Comparison of ENCODE assay signal across 23 mouse cellular contexts in genomic region chr13:45891073-45891472, GRCm38 (mm10).
DNase-seq lines count a peak whose midpoint lies in the region; ATAC-seq and TF ChIP-seq lines count a peak whose summit lies in the region.
"Had no signal": no experiment of that assay in that cellular context is flagged by ENCODE, and none has a peak within 500 bp of the region (broad histone marks: within the 10 kb centered on the region; RNA-seq: fewer than 3 reads in every experiment).

No protein-coding gene starts in this region.

- peak overlapping the region; percentile 40 for H3K27ac ChIP-seq in CH12.LX (ENCODE audit: insufficient read depth, low read depth)

- H3K9me3 ChIP-seq in CH12.LX (replicated peaks; ENCODE audit: low read length) = no peaks in the 10 kb centered on the region
- H3K9me3 ChIP-seq: G1E had no signal

- intact Hi-C loops in heart, postnatal 36 days (cut with DNase I) = loop anchor here (10.0 kb wide), 1 partner anchor 274 kb away; no protein-coding TSS in a partner anchor

- H3K4me2 ChIP-seq in CH12.LX (ENCODE audit: insufficient read depth, low read depth, poor library complexity, severe bottlenecking) = peak overlapping the region; percentile 7

- TF ChIP-seq EP300 in CH12.LX (IDR thresholded peaks at IDR 0.05; ENCODE audit: low read length) = peak; percentile 67

- no peak for TF ChIP-seq POLR2A in CH12.LX (IDR thresholded peaks at IDR 0.05; ENCODE audit: low read depth, low read length)

- H3K9ac ChIP-seq in CH12.LX (ENCODE audit: insufficient read depth, low read depth) = no peak overlapping the region

- in situ Hi-C loops in CH12.LX (cut with MboI; ENCODE audit: low pct_ligation_motif_present, low pct_unique_long_range_greater_than_20kb, low sequenced_read_pairs) = no loop called here

- peaks cover 31% of the 10 kb centered on the region for H3K79me2 ChIP-seq in CH12.LX (replicated peaks; ENCODE audit: control insufficient read depth, extremely low read depth, insufficient read depth, poor library complexity, severe bottlenecking)

- dilution Hi-C loops in CH12.LX (cut with MboI; ENCODE audit: extremely low pct_ligation_motif_present, extremely low pct_unique_long_range_greater_than_20kb, low sequenced_read_pairs) = no loop called here

- no peak overlapping the region for H3K4me3 ChIP-seq in CH12.LX (replicated peaks in 1 of 3; ENCODE audit: low read depth in 2 of 3, low read length in 2 of 3, poor library complexity in 1 of 3)

- peaks cover 27 to 99% of the 10 kb centered on the region in 2 experiments for H3K4me1 ChIP-seq in CH12.LX (ENCODE audit: control insufficient read depth in 1 of 2, insufficient read depth in 2 of 2)

- peak; percentile 13 for ATAC-seq in CD4-positive, CD25-positive, alpha-beta regulatory T cell, adult 4 months
- no peak for ATAC-seq in erythroid progenitor cell, adult 5-6 weeks (replicated peaks; ENCODE audit: low FRiP score, poor library complexity, severe bottlenecking)
- ATAC-seq: activated CD4-positive, CD25-positive, alpha-beta regulatory T cell, adult 4 months; Patski had no signal

- DNase-seq in heart, adult 11 months = peak; percentile 65
- no peak for DNase-seq in heart, postnatal 36 days
- DNase-seq in CH12.LX (ENCODE audit: extremely low read depth) (no peak), adipocyte (ENCODE audit: low spot score) (no peak)
- DNase-seq in induced T-regulatory cell, adult 2 months (ENCODE audit: low read depth) = peak; percentile 63
- DNase-seq in adrenal gland, postnatal 25 days = no peak
- DNase-seq: adrenal gland, adult 2 months; adrenal gland, adult 8-10 months; adrenal gland, postnatal 10 days; adrenal gland, postnatal 14 days; adrenal gland, postnatal 36 days; B cell, adult 2 months; cerebellum, adult 11 months; cerebellum, adult 11-12 months; cerebellum, adult 18-20 months; cerebellum, adult 2 months; cerebellum, adult 8-10 months; cerebellum, adult 9-10 months had no signal

- TF ChIP-seq RAD21 in CH12.LX (IDR thresholded peaks at IDR 0.05; ENCODE audit: low read depth, low read length) = peak; percentile 23

- H3K36me3 ChIP-seq in CH12.LX (replicated peaks in 1 of 2; ENCODE audit: control insufficient read depth in 1 of 2, insufficient read depth in 1 of 2, low read length in 1 of 2) = peaks cover 10 to 42% of the 10 kb centered on the region in 2 experiments

- TF ChIP-seq CTCF in CH12.LX (conservative IDR thresholded peaks at IDR 0.05 in 1 of 2, IDR thresholded peaks at IDR 0.05 in 1 of 2; ENCODE audit: low read depth in 2 of 2, low read length in 2 of 2) = peak in 1 of 2 experiments; percentile 15; a peak in 1 of 4 replicates

- H3K27me3 ChIP-seq in CH12.LX (replicated peaks) = no peaks in the 10 kb centered on the region
- H3K27me3 ChIP-seq: Patski had no signal

TF ChIP-seq in CH12.LX, 34 proteins besides CTCF, POLR2A, EP300 and RAD21:
- TF ChIP-seq PAX5 (IDR thresholded peaks at IDR 0.05; ENCODE audit: low read length) = no peak
- TF ChIP-seq TBP (conservative IDR thresholded peaks at IDR 0.05; ENCODE audit: low read depth, low read length) = no peak
- TF ChIP-seq JUND (conservative IDR thresholded peaks at IDR 0.05; ENCODE audit: low read depth, low read length) = no peak
- 0 out of 2 replicates have a peak, but pooled peaks have one; percentile 16 for TF ChIP-seq IRF4 (IDR thresholded peaks at IDR 0.05; ENCODE audit: low read depth, low read length)
- TF ChIP-seq SMC3 (IDR thresholded peaks at IDR 0.05; ENCODE audit: low read depth, low read length) = peak; percentile 16; the same call in 1 of the 2 replicates
- TF ChIP-seq GABPA (IDR thresholded peaks at IDR 0.05; ENCODE audit: insufficient replicate concordance, low read depth, low read length) = no peak
- peak; percentile 50; the same call in 1 of the 2 replicates for TF ChIP-seq MYC (IDR thresholded peaks at IDR 0.05; ENCODE audit: low read depth, low read length)
- TF ChIP-seq ZNF384 (IDR thresholded peaks at IDR 0.05; ENCODE audit: low read depth, low read length) = no peak
- TF ChIP-seq CHD1 (IDR thresholded peaks at IDR 0.05; ENCODE audit: low read depth, low read length) = no peak
- TF ChIP-seq MAX (IDR thresholded peaks at IDR 0.05; ENCODE audit: low read length) = 0 out of 2 replicates have a peak, but pooled peaks have one; percentile 20
- TF ChIP-seq MAZ (IDR thresholded peaks at IDR 0.05; ENCODE audit: low read depth, low read length) = no peak
- no peak for TF ChIP-seq ELF1 (IDR thresholded peaks at IDR 0.05; ENCODE audit: low read depth, low read length)
- no peak; the same call in 1 of the 2 replicates for TF ChIP-seq SIN3A (IDR thresholded peaks at IDR 0.05; ENCODE audit: low read length)
- peak; percentile 64 for TF ChIP-seq ETS1 (conservative IDR thresholded peaks at IDR 0.05; ENCODE audit: low read depth, low read length)
- TF ChIP-seq POLR2AphosphoS2 (IDR thresholded peaks at IDR 0.05; ENCODE audit: low read depth, low read length) = no peak
- no peak for TF ChIP-seq ZKSCAN1 (IDR thresholded peaks at IDR 0.05; ENCODE audit: borderline replicate concordance, low read depth, low read length)
- no peak for TF ChIP-seq USF2 (conservative IDR thresholded peaks at IDR 0.05; ENCODE audit: low read depth, low read length)
- no peak for TF ChIP-seq ZC3H11A (IDR thresholded peaks at IDR 0.05; ENCODE audit: low read depth, low read length)
- TF ChIP-seq BHLHE40 (IDR thresholded peaks at IDR 0.05; ENCODE audit: low read depth, low read length) = peak; percentile 80
- TF ChIP-seq E2F4 (IDR thresholded peaks at IDR 0.05; ENCODE audit: insufficient replicate concordance, low read depth, low read length) = no peak
- no peak for TF ChIP-seq ZMIZ1 (IDR thresholded peaks at IDR 0.05; ENCODE audit: low read depth, low read length)
- TF ChIP-seq USF1 (IDR thresholded peaks at IDR 0.05; ENCODE audit: low read depth, low read length) = no peak
- TF ChIP-seq MEF2A (IDR thresholded peaks at IDR 0.05; ENCODE audit: borderline replicate concordance, low read depth, low read length) = no peak
- TF ChIP-seq RCOR1 (conservative IDR thresholded peaks at IDR 0.05; ENCODE audit: low read depth, low read length) = no peak
- no peak for TF ChIP-seq CHD2 (IDR thresholded peaks at IDR 0.05; ENCODE audit: low read length)
- no peak for TF ChIP-seq HCFC1 (IDR thresholded peaks at IDR 0.05; ENCODE audit: low read depth, low read length)
- no peak for TF ChIP-seq MXI1 (IDR thresholded peaks at IDR 0.05; ENCODE audit: low read depth, low read length)
- no peak for TF ChIP-seq NRF1 (IDR thresholded peaks at IDR 0.05; ENCODE audit: low read depth, low read length)
- TF ChIP-seq TCF12 (IDR thresholded peaks at IDR 0.05; ENCODE audit: low read depth, low read length) = peak; percentile 71; the same call in 1 of the 2 replicates
- no peak for TF ChIP-seq UBTF (IDR thresholded peaks at IDR 0.05; ENCODE audit: low read depth, low read length)
- TF ChIP-seq NELFE (IDR thresholded peaks at IDR 0.05; ENCODE audit: low read depth, low read length) = no peak
- no peak for TF ChIP-seq MAFK (IDR thresholded peaks at IDR 0.05; ENCODE audit: insufficient replicate concordance, low read length)
- no peak for TF ChIP-seq JUN (IDR thresholded peaks at IDR 0.05; ENCODE audit: insufficient read depth, low read depth, low read length)
- no peak for TF ChIP-seq KAT2A (IDR thresholded peaks at IDR 0.05; ENCODE audit: insufficient replicate concordance, low read length)

Comparison
In these comparisons a context has a peak if more than half of its experiments do, and no peak if none do; other contexts are left out.
1. DNase-seq: peak in heart, adult 11 months (single experiment) and induced T-regulatory cell, adult 2 months (single experiment); none in heart, postnatal 36 days (0 of 2), CH12.LX (single experiment), adipocyte (single experiment) and adrenal gland, postnatal 25 days (single experiment).